Mouse (Mus musculus): ENCODE measurements around the gene Col6a4. TPM values are rescaled to one million over a fixed set of nuclear protein-coding genes. Genes with fewer than 3 reads are reported as not detected.

Gene Col6a4
- not detected for total RNA-seq (2021)
- long read RNA-seq, experiment 1 = 0 reads
- long read RNA-seq, experiment 2 = 0 reads

DNA sequence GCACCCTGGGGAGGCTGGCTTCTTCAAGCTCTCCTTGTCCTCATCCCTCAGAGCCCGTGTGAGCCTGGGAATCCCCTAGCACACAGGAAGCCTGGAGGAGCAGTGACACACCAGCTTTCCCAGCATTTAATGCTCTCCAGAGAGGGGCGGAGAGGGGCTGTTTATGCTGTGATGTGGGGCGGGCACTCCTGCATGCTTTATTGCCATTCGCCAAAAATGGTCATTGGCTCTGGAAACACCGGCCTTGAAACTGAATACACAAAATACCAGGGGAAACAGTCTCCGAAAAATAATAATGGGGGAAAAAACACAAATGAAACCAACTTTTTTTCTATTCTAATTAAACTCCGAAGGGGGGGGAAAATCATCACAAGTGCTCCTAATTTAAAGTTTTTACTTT is at the start of gene Col6a4:
Gene Col6a4 (minus strand): TSS at position 101 of the 400 bp plus-strand sequence.
- DNase-seq = no peak

DNA sequence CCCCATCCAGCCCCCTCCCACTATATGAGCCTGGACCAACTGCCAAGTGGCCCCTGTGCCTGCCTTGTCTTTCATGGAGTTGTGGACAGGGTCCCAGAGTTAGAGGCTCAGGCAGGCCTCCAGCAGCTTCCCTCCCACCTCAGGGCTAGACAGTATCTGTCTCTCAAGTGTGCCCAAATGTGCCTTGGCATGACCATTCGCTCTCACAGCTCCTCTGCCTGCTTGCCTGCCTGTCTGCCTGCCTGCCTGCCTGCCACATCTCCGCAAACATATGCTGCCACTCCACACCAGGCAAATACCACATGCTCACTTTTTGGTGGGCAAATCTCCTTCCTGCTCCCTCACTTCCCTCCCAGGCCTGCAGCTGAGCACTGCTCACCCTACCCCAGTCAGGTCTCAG is 49.0 kb upstream of the Col6a4 start:
- no peak for DNase-seq

DNA sequence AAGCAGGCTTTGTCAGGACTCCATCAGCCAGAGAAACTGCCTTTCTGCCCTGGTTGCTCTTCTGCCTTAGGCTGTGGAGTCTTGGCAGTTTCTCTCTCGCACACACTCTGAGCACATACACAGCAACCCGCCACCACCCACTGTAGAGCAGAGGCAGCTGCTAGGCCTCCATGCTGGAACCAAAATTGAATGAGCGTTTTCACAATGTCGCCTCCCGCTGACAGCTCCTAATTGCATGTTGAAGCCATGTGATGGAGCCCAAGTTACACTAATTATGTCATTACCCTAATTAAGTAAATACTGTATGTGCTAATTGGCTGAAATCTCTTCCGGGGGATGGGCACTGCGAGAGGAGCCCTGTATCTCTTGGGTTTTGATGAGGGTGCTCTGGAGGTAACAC is 47.6 kb upstream of the Col6a4 start:
- DNase-seq = no peak

DNA sequence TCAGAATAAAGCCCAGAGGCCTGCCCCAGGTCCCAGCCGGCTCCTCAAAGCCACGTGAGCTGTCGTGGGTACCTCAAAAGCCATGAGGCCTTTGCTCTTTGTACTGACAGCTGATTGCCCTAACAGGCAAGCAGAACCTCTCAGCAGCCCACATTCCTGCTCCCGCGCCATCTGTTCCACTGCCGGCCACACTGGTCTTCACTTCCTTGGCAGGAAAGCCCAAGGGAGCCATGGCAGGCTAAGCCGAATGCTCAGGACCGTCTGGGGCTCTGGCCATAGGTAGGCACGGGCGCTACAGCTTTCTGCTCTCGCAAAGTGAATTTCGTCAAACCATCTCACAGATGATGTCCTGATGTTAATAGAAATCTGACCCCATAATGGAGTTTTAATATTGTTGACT is 45.4 kb upstream of the Col6a4 start:
- DNase-seq = no peak

DNA sequence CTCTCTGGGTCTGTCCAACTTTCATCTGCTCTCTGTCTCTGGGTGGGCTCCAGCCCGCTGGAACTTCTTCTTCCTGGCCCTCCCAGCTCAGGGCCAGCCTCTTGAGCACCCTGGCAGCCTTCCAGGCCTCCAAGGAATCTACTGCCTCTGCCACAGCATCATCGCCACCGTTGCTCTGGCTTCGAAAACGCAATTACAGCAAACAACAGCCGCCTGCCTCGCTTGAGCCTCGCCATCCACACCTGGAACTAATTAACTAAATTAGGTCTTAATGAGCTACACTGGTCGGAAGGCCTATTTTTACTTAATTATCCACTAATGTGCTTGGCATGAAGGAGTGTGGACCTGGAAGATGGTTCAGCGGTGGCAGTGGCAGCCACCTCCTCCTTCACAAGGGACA is 43.2 kb upstream of the Col6a4 start:
- no peak for DNase-seq

DNA sequence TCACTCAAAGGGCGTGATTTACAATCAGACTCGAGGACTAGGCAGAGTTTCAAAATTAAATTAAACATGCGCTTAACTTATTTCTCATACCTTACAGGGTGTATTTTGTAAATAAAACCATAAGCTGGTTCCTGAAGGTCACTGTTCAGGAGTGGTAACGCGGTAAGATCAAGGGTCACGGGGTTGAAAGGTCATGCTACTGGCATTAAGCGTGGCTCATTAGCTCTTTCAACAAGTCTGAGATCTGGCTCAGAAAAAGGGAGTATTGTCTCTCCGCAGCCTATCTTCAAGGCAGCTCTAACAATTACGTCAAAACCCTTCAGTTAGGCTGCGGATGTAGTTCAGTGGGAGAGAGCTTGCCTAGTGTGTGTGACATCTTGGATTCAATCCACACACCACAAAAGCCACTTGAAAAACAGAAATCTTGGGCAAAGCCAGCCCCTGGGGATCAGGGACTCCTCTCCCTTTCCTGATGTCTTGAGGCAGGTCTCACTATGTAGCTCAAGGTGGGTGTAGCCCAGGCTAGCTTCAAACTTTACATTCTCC is 41.2 kb upstream of the Col6a4 start:
- no peak for DNase-seq

DNA sequence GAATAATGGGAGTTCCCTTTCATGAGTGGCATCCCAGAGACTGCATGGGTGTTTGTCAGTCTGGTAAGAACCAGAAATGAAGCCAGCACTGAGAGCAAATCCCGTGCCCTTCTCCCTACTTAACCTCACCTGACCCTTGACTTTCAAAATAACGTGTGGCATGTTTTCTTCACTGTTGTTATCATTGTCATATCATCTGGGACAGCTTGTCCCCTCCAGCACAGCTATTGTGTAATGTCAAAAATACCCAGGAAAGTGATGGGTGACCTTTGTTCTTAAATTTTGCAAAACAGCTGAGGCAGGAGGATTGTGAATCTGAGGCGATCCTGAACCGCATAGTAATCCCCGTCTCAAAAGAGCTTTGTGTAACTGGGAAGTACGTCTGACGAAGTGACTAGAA is 33.7 kb upstream of the Col6a4 start:
- DNase-seq = no peak

DNA sequence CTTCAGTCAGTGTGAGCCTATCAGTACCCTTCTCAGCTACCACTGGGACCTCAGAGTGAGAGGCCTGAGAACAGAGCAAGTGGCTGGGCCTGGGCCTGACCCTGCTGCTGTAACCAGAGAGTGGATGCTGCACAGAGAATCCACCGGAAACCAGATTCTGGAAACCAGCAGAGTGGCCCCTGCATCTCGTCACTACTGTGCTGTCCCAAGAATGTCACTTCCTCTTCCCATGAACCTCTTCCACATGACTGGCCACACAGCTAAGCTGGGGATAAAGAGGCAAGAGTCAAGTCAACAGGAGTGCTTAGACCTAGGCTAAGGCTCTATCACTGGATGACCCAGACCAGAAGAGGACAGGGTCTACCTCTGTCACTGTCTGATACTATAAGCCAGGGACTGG is 32.5 kb upstream of the Col6a4 start:
- no peak for DNase-seq

DNA sequence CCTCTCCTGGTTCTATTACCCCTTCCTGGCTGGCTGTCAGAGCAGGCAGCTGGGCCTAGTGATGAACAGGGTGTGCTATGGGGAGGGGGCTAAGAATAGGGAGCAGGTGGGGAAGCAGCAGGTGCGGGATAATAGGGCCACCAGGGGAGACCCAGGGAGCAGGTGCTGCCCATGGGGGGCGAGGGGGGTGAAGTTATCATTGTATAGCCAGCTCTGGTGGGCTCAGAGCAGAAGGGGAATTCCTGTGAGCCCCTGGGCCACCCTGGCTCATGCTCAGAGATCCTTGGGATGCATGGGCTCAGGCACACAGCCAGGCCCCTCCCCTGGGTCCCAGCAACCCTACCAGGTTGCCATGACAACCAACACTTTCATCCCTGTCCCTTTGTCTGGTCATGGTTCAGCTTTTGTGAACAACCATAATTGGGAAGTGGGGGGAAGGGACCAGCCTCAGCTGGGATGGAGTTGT is 30.2 kb upstream of the Col6a4 start:
- DNase-seq = no peak

DNA sequence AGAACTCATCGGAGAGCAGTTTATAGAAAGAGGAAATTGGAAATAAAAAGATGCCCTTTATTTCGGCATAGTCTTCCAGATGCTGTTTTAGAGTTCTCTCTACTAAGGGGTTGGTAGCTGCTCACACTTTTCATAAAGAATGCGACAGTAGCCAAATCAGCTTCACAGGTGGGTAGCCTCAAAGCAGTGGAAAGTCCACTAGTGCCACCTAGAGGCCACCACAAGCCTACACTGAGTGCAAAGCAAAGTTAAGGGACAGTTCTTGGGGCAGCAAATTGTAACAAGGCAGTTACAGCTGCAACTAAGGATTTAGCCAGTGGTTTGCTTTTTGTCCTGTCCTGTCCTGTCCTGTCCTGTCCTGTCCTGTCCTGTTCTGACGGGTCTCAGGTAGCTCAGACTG is 27.0 kb upstream of the Col6a4 start:
- DNase-seq = no peak

DNA sequence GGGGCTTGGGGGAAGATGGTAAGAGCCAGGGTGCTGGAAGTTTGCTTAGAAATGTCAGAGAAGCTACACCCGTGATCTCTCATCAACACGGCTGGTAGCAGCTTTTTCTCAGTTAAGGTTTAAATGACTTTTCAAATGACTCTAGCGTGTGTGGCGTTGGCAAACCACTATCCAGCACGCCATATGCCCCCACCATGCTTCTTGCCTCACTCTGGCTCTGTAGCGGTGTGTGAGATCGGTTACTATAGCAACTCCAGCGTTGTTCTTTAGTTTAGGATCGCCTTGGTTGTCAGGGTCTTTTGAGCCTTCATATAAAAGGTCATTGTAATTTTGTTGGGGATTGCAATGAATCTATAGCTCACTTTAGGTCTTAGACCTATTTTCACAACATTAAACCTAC is 22.5 kb upstream of the Col6a4 start:
- DNase-seq = no peak

DNA sequence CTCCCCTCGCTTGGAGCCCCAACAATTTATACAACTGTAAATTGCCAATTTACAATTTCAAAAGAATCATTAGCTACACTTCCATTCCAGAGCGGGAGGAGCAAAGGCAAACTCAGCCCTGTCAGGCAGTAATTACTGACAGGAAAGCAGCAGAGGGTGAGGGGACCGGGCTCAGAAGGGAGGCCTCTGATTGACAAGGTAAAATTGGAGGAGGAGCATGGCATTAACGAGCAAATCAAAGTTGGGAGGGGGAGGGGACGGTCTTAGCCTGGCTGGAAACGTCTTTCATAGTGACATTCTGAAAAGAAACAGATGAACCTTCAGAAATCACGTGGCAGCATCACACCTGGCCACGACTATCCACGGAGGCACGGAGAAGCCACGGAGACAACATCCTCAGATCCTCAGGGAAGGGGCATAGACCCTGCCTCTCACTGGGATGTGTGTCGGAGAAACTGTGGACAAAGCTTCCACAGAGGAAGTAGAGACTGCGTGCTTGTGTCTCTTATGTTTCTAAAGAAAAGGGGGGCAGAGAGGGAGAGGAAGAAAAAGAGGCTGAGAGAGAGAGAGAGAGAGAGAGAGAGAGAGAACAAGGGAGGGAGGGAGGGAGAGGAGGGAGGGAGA is 19.3 kb upstream of the Col6a4 start:
- no peak for DNase-seq

DNA sequence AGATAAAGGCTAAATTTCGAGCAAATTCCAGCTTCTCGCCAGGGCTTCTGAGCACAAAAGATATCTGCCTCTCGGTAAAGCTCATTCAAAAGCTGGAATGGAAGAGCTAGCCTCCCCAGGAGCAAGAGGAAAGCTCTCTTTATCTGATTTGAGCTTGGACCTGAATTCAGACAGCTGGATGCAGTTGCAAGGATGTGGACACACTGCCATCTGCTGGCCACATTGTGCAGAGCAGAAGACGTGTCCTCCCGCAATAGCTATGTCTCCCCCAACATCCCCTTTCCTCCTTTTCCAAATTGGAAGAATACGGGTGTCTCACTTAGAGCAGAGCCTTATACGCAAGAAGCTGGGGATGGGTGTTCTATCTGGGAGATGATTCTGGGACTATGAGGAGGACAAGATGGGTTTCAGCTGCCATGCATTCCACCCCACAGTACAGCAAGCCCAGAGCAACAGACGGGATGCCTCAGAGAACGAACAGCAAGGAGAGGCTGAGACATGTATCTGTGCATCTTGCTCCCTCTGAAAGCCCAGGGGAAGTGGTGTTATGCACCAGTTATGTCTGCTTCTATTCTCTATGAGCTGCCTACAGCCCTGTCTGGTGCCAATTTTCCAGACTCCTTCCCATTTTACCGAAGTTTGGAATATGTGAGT is 16.3 kb upstream of the Col6a4 start:
- DNase-seq = no peak

DNA sequence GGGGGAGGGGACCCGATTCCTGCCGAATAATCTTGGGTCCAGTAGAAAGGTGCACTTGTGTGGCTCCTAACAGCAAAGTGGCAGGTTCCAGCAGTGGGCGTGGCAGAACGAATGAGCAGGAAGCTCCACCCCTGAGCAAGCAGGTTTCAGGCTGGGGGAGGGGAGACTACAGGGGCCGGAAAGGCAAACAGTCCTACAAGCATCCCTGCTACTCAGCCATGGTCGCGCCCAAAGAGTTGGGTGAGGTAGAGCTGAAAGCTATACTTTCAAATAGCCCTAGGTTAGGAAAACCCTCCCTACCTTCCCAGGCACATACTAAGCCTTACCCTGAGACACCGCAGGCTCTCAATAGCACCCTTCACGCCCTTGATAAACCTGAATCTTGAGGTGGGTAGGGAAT is 9.7 kb upstream of the Col6a4 start:
- no peak for DNase-seq

DNA sequence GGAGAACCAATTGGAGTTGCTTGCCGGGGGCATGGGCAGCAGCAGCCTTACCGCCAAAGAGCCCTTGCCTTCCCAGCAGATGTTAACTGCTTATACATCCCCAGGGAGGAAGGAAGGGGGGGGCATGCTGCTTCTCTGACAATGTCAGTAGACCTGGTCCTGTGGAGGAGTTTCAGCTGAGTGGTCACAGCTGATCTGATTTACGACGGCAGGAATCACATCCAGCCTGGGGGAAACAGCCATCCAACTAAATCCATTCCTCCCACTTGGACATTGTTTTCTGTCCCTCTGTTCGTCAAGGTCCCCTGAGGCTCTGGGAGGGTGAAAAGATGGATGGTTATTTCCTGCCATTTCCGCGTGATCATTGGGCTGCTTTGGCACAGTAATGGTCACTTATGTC is 7.8 kb upstream of the Col6a4 start:
- no peak for DNase-seq

DNA sequence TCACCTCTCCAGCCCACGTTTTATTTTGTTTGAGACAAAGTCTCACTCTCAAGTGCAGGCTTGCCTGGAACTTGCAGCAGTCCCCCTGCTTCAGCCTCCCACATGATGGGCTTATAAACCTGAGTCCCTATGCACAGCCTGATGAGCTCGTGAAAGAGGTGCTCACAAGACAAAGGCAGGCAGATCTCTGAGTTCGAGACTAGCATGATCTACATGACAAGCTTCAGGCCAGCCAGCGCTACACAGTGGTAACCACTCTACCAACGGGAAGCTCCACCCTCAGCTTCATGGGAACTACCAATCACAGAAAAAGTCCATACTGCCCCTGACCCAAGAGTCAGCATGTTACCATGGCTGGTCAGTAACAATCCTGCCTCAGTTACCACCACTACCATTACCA is 4.6 kb upstream of the Col6a4 start:
- no peak for DNase-seq

DNA sequence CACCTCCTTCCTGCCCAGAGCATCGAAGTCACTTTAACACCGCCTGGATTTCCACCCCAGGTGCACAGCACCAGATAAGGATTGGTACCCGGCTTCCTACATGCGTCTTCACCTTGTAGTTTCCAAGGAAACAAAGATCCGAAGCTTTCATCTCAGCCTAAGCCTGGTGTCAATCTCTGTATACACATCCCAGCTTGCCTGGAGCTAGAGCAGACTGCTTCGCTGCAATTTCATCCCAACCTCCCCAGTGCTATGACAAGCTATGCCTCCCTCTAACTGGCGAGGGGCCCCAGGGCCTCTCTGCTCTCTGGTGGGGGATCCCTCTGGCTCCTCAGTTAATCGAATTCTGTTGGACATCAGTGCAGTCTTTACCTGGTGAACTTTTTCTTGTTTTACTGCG is 3.7 kb upstream of the Col6a4 start:
- DNase-seq = no peak

DNA sequence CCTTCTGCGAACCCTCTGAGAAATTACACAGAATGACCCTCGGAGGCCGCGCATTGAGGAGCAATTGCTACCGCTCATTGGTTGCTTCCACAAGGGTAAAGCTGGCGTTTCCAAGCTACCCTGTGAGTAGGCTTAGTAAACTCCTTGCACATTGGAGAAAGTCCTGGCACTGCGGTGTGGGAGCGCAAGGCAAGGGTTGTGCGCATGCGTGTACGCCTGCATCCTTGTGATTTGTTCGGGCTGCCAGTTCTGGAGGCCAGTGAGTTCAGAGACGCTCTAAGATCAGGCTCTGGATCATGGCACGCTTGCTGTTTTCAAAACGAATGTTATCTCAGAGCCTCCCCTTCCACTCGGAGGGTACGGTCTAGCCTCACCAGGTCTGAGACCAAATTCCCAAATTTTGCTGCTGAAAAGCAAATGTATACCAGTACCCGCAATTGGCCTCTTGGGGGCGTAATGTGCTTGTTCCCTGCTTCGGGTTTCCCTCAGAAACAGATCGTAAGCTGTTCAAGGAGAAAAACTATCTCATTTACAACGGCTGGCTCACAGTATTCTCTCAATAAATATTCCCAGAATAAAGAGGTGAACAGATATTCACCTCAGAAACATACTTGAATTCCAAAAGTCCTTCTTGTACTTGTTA is 2.9 kb upstream of the Col6a4 start:
- DNase-seq = no peak

DNA sequence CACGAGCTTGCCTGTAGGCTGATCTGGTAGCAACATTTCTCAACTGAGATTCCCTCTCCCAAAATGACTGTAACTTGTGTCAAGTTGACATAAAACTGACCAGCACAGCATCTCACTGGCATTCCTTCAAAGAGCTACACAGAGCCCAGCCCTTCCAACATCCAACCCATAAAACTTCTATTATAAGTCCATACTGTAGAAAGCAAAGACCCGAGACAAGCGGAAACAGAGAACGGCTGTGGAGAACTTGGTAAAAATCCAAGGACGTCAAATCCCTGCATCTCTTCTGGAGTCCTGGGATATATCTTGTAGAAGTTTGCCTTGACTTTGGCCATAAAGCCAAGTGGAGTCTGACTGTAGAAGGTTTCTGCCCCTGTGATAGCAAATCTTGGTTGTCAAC is 15.1 kb downstream of the Col6a4 start:
- DNase-seq = no peak

DNA sequence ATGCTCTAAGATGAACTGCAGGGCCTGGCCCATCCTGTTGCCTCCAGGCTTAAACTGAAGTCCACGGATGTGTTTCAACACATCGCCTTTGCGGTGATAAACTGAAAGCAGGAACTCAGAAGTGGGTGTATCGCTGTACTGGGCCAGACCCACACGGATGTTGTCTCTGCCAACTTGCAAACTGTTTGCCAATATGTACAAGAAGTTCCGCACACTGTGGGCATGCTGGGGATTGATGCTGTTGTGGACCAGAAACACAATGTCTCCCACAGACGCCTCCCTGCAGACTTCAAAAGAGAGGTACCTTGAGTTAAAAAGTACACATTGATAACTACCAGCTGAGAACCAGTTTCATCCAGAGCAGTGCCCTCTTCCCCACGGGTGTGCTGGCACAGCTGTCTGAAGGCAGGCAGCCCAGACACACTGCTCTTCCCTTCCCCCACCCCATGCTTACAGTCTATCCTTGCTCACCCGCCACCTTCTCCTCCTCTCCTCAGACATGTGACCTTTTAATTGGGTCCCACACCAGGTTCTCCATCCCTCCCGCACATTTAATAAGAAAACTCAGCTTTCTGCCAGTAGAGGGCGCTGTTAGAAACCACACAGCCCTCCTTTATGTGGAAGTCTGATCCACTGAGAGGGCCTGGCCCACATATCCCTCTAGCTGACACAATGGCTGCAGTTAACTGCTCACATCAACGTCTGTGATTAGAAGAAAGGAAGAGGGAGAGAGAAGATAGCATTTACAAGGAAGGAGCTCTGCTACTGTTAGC is 16.1 kb downstream of the Col6a4 start:
- no peak for DNase-seq

DNA sequence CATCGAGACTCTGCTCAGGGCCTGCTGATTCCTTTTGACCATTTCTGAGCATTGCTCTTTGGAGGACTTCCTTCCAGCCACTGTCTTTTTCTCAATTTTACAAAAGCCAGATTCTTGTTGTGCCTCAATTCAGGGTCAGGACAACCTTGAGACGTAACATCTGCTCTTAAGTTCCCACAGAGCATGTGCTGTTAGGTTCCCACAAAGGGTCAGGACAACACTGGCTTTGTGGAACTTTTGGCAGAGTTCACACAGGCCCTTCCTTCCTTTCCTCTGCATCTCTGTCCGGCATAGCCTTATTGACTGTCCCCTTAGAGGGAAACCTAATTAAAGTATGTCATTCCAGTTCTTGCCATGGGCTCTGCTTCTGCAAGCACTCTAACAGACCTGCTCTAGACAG is 18.6 kb downstream of the Col6a4 start:
- no peak for DNase-seq

DNA sequence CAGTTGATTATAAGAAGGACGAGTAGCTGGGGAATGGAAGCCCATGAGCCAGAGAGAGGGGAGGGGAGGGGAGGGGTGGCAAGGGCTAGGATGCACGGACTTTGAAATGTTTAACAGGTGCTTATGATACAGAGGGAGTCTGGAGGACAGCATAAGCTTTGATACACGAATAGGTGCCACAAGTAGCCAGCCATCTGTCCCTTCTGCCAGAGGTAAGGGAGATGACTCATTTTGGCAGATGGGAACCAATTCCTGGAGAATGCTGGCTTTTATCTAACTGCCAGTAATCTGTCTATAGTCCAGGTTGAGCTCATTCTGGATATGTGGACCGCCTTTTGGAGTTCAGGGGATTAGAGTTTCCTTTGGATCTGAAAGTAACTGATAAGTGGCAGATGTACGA is 20.3 kb downstream of the Col6a4 start:
- DNase-seq = no peak

DNA sequence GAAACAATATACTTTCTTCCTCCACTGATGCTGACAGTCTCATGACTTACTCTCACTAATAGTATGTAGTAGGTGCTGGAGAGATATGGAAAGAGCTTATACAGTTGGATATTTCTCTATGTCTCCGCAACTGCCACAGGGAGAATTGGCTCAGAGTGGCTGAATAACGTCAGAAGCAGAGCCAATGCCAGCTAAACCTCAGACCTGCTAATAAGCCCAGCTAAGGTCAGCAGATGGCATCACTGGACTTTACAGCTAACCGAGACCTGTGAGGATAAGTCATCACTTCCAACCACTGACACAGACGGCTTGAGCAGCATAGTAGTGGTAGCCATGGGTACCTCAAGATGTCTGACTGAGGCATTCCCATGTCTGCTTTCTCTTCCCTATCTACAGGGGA is 22.6 kb downstream of the Col6a4 start:
- DNase-seq = no peak
